Mouse (Mus musculus): Measurements from ENCODE around the gene Fbxo11. TPM values are rescaled to one million over a fixed set of nuclear protein-coding genes. Genes with fewer than 3 reads are reported as not detected.
"Not testable (repeated sequence)": the region's sequence is repeated elsewhere in the genome, so short reads cannot be mapped to it uniquely, and the experiment has no call there.

Fbxo11 gene
- polyA plus RNA-seq, 1 experiment from 2014 or later: 33.0 TPM

- H3K4me3 ChIP-seq: no peak overlapping the region
- H3K27me3 ChIP-seq: no peaks in the 10 kb centered on the region
- no peak for ATAC-seq (ENCODE audit: low FRiP score, low read depth)
- H3K4me2 ChIP-seq (replicated peaks): no peak overlapping the region
- no peaks in the 10 kb centered on the region for H3K4me1 ChIP-seq
- H3K9ac ChIP-seq (replicated peaks): no peak overlapping the region
- WGBS: 58% methylated on average over 6 of the region's 6 CpGs
- peaks cover 96% of the 10 kb centered on the region for H3K36me3 ChIP-seq
- H3K27ac ChIP-seq (replicated peaks): no peak overlapping the region
- H3K9me3 ChIP-seq: no peaks in the 10 kb centered on the region
Measured at GRCm38 (mm10) chr17:87987507-87987906, 77.6 kb downstream of the Fbxo11 start.

GRCm38 (mm10) chr17:87985916-87986315, 79.2 kb downstream of the Fbxo11 start:
- Histone ChIP-seq H3K9ac (replicated peaks) (no peak overlapping the region), H3K27me3 (no peaks in the 10 kb centered on the region), H3K4me3 (no peak overlapping the region), H3K4me1 (no peaks in the 10 kb centered on the region), H3K4me2 (replicated peaks) (no peak overlapping the region), H3K36me3 (peaks cover 92% of the 10 kb centered on the region), H3K9me3 (no peaks in the 10 kb centered on the region), H3K27ac (replicated peaks) (no peak overlapping the region)
- WGBS: 90% methylated on average over 8 of the region's 8 CpGs
- ATAC-seq (ENCODE audit: low FRiP score, low read depth): no peak

GRCm38 (mm10) chr17:87984440-87985214, 80.5 kb downstream of the Fbxo11 start:
- Histone ChIP-seq H3K4me2 (replicated peaks) (no peak overlapping the region), H3K4me1 (no peaks in the 10 kb centered on the region), H3K27ac (replicated peaks) (no peak overlapping the region), H3K9ac (replicated peaks) (no peak overlapping the region), H3K27me3 (no peaks in the 10 kb centered on the region), H3K9me3 (no peaks in the 10 kb centered on the region), H3K4me3 (no peak overlapping the region), H3K36me3 (peaks cover 87% of the 10 kb centered on the region)
- no peak for ATAC-seq (ENCODE audit: low FRiP score, low read depth)
- WGBS: 93% methylated on average over 20 of the region's 20 CpGs

GRCm38 (mm10) chr17:87983313-87983712, 81.8 kb downstream of the Fbxo11 start:
- 84% methylated on average over 4 of the region's 4 CpGs for WGBS
- H3K36me3 ChIP-seq: peaks cover 76% of the 10 kb centered on the region
- no peak for ATAC-seq (ENCODE audit: low FRiP score, low read depth)

GRCm38 (mm10) chr17:87982112-87982511, 83.0 kb downstream of the Fbxo11 start:
- no peak overlapping the region for H3K4me2 ChIP-seq (replicated peaks)
- H3K9me3 ChIP-seq: no peaks in the 10 kb centered on the region
- 93% methylated on average over 3 of the region's 3 CpGs for WGBS
- H3K4me1 ChIP-seq: peaks cover 8% of the 10 kb centered on the region; the same call in 1 of the 2 replicates
- no peaks in the 10 kb centered on the region for H3K27me3 ChIP-seq
- H3K36me3 ChIP-seq: peaks cover 72% of the 10 kb centered on the region
- ATAC-seq (ENCODE audit: low FRiP score, low read depth): no peak
- no peak overlapping the region for H3K9ac ChIP-seq (replicated peaks)
- H3K4me3 ChIP-seq: no peak overlapping the region
- H3K27ac ChIP-seq (replicated peaks): no peak overlapping the region

More at GRCm38 (mm10) chr17:87983313-87983712, 81.8 kb downstream of the Fbxo11 start:
- Histone ChIP-seq H3K4me2 (replicated peaks) (no peak overlapping the region), H3K9me3 (no peaks in the 10 kb centered on the region), H3K27me3 (no peaks in the 10 kb centered on the region), H3K9ac (replicated peaks) (no peak overlapping the region), H3K4me1 (peaks cover 4% of the 10 kb centered on the region; the same call in 1 of the 2 replicates), H3K27ac (replicated peaks) (no peak overlapping the region), H3K4me3 (no peak overlapping the region)

GRCm38 (mm10) chr17:87979696-87980095, 85.4 kb downstream of the Fbxo11 start:
- ATAC-seq (ENCODE audit: low FRiP score, low read depth); H3K4me2 ChIP-seq (replicated peaks): not testable (repeated sequence)
- 79% methylated on average over 1 of the region's 1 CpGs for WGBS

GRCm38 (mm10) chr17:87976927-87977326, 88.2 kb downstream of the Fbxo11 start:
- H3K27ac ChIP-seq (replicated peaks); H3K9ac ChIP-seq (replicated peaks); H3K27me3 ChIP-seq; H3K4me2 ChIP-seq (replicated peaks); ATAC-seq (ENCODE audit: low FRiP score, low read depth); H3K9me3 ChIP-seq; H3K4me3 ChIP-seq: not testable (repeated sequence)
- Histone ChIP-seq H3K4me1 (peaks cover 21% of the 10 kb centered on the region), H3K36me3 (peaks cover 25% of the 10 kb centered on the region)
- 96% methylated on average over 4 of the region's 4 CpGs for WGBS

More at GRCm38 (mm10) chr17:87979696-87980095, 85.4 kb downstream of the Fbxo11 start:
- peaks cover 17% of the 10 kb centered on the region for H3K4me1 ChIP-seq
- H3K36me3 ChIP-seq: peaks cover 49% of the 10 kb centered on the region
- H3K9me3 ChIP-seq; H3K9ac ChIP-seq (replicated peaks); H3K4me3 ChIP-seq; H3K27me3 ChIP-seq; H3K27ac ChIP-seq (replicated peaks): not testable (repeated sequence)

- peak overlapping the region; percentile 96 for H3K9ac ChIP-seq (replicated peaks)
- H3K4me2 ChIP-seq (replicated peaks): peak overlapping the region; percentile 77
- 72% methylated on average over 9 of the region's 9 CpGs for WGBS
- no peaks in the 10 kb centered on the region for H3K9me3 ChIP-seq
- ATAC-seq (ENCODE audit: low FRiP score, low read depth): no peak
- peaks cover 18% of the 10 kb centered on the region for H3K36me3 ChIP-seq
- H3K27ac ChIP-seq (replicated peaks): no peak overlapping the region
- H3K4me1 ChIP-seq: peaks cover 21% of the 10 kb centered on the region
- 0 out of 2 replicates have a peak, but pooled peaks cover 5% of the 10 kb centered on the region for H3K27me3 ChIP-seq
- H3K4me3 ChIP-seq: peak overlapping the region; percentile 98
Measured at GRCm38 (mm10) chr17:87976154-87976806, 88.8 kb downstream of the Fbxo11 start.

- ATAC-seq (ENCODE audit: low FRiP score, low read depth): peak; percentile 75
- peaks cover 12% of the 10 kb centered on the region; the same call in 1 of the 2 replicates for H3K36me3 ChIP-seq
- H3K4me2 ChIP-seq (replicated peaks): peak overlapping the region; percentile 77
- WGBS: under 1% methylated on average over 51 of the region's 68 CpGs
- H3K4me3 ChIP-seq: peak overlapping the region; percentile 98
- peak overlapping the region; percentile 85 for H3K27ac ChIP-seq (replicated peaks)
- H3K4me1 ChIP-seq: peaks cover 21% of the 10 kb centered on the region
- H3K9me3 ChIP-seq: no peaks in the 10 kb centered on the region
- peak overlapping the region; percentile 96 for H3K9ac ChIP-seq (replicated peaks)
- H3K27me3 ChIP-seq: 0 out of 2 replicates have a peak, but pooled peaks cover 5% of the 10 kb centered on the region
Measured at GRCm38 (mm10) chr17:87975229-87975853, 89.8 kb downstream of the Fbxo11 start.

GRCm38 (mm10) chr17:87974629-87975228, 90.4 kb downstream of the Fbxo11 start, which contains the start of gene Msh6:
TSS of gene Msh6 (plus strand) at chr17:87975062.
- peak within 1 kb of the TSS; percentile 96 for H3K9ac ChIP-seq (replicated peaks)
- WGBS: under 1% methylated on average over 62 of the region's 63 CpGs
- peaks cover 8% of the 10 kb centered on the region; the same call in 1 of the 2 replicates for H3K36me3 ChIP-seq
- peaks cover 21% of the 10 kb centered on the region for H3K4me1 ChIP-seq
- ATAC-seq (ENCODE audit: low FRiP score, low read depth): peak; percentile 99
- H3K27ac ChIP-seq (replicated peaks): peak within 1 kb of the TSS; percentile 85
- H3K9me3 ChIP-seq: no peaks in the 10 kb centered on the region
- H3K4me2 ChIP-seq (replicated peaks): peak within 1 kb of the TSS; percentile 77
- 0 out of 2 replicates have a peak, but pooled peaks cover 5% of the 10 kb centered on the region for H3K27me3 ChIP-seq
- H3K4me3 ChIP-seq: peak within 1 kb of the TSS; percentile 98
